Mouse (Mus musculus) limb, embryonic 11.5 days (tissue): Measurements from ENCODE around the gene Fam213a. TPM values are rescaled to one million over a fixed set of nuclear protein-coding genes. Genes with fewer than 3 reads are reported as not detected.

Experiments used
- ATAC-seq: fragments of 200-750 bp; cut with Nextera tagmentation; 2 replicates; pipeline ENCODE4 v1.8.0; 2017; ENCODE audit warnings: low read depth; ENCODE audit not compliant: insufficient number of reproducible peaks, low FRiP score, low TSS enrichment
- DNase-seq: peaks from one replicate; pipeline ENCODE4 v3.0.0-alpha.2; 2015; ENCODE audit warnings: low spot score
- H3K27ac ChIP-seq: fragments of 300-500 bp; sonication (generic); replicated peaks from 2 replicates; pipeline ENCODE4 v1.5.1; 2014; ENCODE audit warnings: low read depth, mild to moderate bottlenecking, low read length
- H3K27me3 ChIP-seq: fragments of 300-500 bp; sonication (generic); 2 replicates; pipeline ENCODE4 v1.6.1; 2014; ENCODE audit warnings: mild to moderate bottlenecking, low read length, mixed read lengths; ENCODE audit not compliant: control insufficient read depth, insufficient read depth
- H3K36me3 ChIP-seq: fragments of 300-500 bp; sonication (generic); 2 replicates; pipeline ENCODE4 v1.6.1; 2014; ENCODE audit warnings: mild to moderate bottlenecking, low read length, moderate library complexity, mixed read lengths; ENCODE audit not compliant: control insufficient read depth, insufficient read depth
- H3K4me1 ChIP-seq: fragments of 300-500 bp; sonication (generic); 2 replicates; pipeline ENCODE4 v1.6.1; 2014; ENCODE audit warnings: low read length, mixed read lengths; ENCODE audit not compliant: control insufficient read depth, insufficient read depth
- H3K4me2 ChIP-seq: fragments of 300-500 bp; sonication (generic); 2 replicates; pipeline ENCODE4 v1.6.1; 2014; ENCODE audit warnings: low read depth, mild to moderate bottlenecking, moderate library complexity; ENCODE audit not compliant: severe bottlenecking
- H3K4me3 ChIP-seq: fragments of 300-500 bp; sonication (generic); 2 replicates; pipeline ENCODE4 v1.5.1; 2014; ENCODE audit warnings: low read depth, low read length
- H3K9ac ChIP-seq: fragments of 300-500 bp; sonication (generic); 2 replicates; pipeline ENCODE4 v1.6.1; 2014; ENCODE audit warnings: mild to moderate bottlenecking, low read length
- H3K9me3 ChIP-seq: fragments of 300-500 bp; sonication (generic); 2 replicates; pipeline ENCODE4 v1.6.1; 2016; ENCODE audit warnings: low read length; ENCODE audit not compliant: control insufficient read depth
- WGBS: fragments of 180-500 bp; shearing (Covaris S2); extraction: QIAGEN DNeasy Blood & Tissue Kit; methylation state at CpG from one replicate; pipeline ENCODE4 v1.1.7; 2014; 5-methylcytosine and 5-hydroxymethylcytosine counted together
- polyA plus RNA-seq: library from polyadenylated mRNA; unstranded; fragments of >200 nt; fragmentation: Nextera tagmentation; extraction: Ambion mirVana; gene quantifications from 2 replicates; pipeline ENCODE4 v1.2.1, GENCODE M21; 2014

Gene Fam213a
- polyA plus RNA-seq, 1 experiment from 2014 or later: 38.1 TPM

- H3K9me3 ChIP-seq: no peaks in the 10 kb centered on the region
- ATAC-seq (no peak), DNase-seq (no peak)
- H3K4me3 ChIP-seq: no peak overlapping the region
- no peak overlapping the region for H3K27ac ChIP-seq
- no peaks in the 10 kb centered on the region for H3K36me3 ChIP-seq
- no peak overlapping the region for H3K9ac ChIP-seq
- 78% methylated on average over 3 of the region's 3 CpGs for WGBS
- no peaks in the 10 kb centered on the region for H3K4me1 ChIP-seq
- H3K4me2 ChIP-seq: no peak overlapping the region
- no peaks in the 10 kb centered on the region for H3K27me3 ChIP-seq
Measured at GRCm38 (mm10) chr14:41011916-41012315, 1.7 kb downstream of the Fam213a start.

GRCm38 (mm10) chr14:41008138-41008537 is 5.5 kb downstream of the Fam213a start:
- ATAC-seq (no peak), DNase-seq (no peak)
- H3K9ac ChIP-seq: no peak overlapping the region
- H3K4me2 ChIP-seq: no peak overlapping the region
- H3K27me3 ChIP-seq: no peaks in the 10 kb centered on the region
- no peak overlapping the region for H3K27ac ChIP-seq
- H3K9me3 ChIP-seq: no peaks in the 10 kb centered on the region
- WGBS: 75% methylated on average over 2 of the region's 2 CpGs
- H3K36me3 ChIP-seq: no peaks in the 10 kb centered on the region
- H3K4me3 ChIP-seq: no peak overlapping the region
- no peaks in the 10 kb centered on the region; the same call in 1 of the 2 replicates for H3K4me1 ChIP-seq

- Histone ChIP-seq H3K27me3 (no peaks in the 10 kb centered on the region), H3K4me1 (no peaks in the 10 kb centered on the region; the same call in 1 of the 2 replicates), H3K4me2 (no peak overlapping the region), H3K36me3 (no peaks in the 10 kb centered on the region), H3K4me3 (no peak overlapping the region), H3K9ac (no peak overlapping the region), H3K9me3 (no peaks in the 10 kb centered on the region), H3K27ac (no peak overlapping the region)
- ATAC-seq (no peak), DNase-seq (no peak)
- 29% methylated on average over 5 of the region's 5 CpGs for WGBS
Measured at GRCm38 (mm10) chr14:41007641-41008040, 5.9 kb downstream of the Fam213a start.

GRCm38 (mm10) chr14:41006899-41007298 is 6.7 kb downstream of the Fam213a start:
- Histone ChIP-seq H3K27ac (no peak overlapping the region), H3K4me3 (no peak overlapping the region), H3K4me1 (peaks cover under 1% of the 10 kb centered on the region; the same call in 1 of the 2 replicates), H3K9me3 (no peaks in the 10 kb centered on the region), H3K4me2 (no peak overlapping the region), H3K27me3 (no peaks in the 10 kb centered on the region), H3K36me3 (no peaks in the 10 kb centered on the region), H3K9ac (no peak overlapping the region)
- no peak for DNase-seq
- ATAC-seq: no peak
- 74% methylated on average over 3 of the region's 3 CpGs for WGBS

- no peaks in the 10 kb centered on the region for H3K27me3 ChIP-seq
- DNase-seq: no peak
- H3K27ac ChIP-seq: no peak overlapping the region
- no peak for ATAC-seq
- WGBS: 87% methylated on average over 10 of the region's 10 CpGs
- H3K4me3 ChIP-seq: no peak overlapping the region
- H3K4me1 ChIP-seq: peaks cover 3% of the 10 kb centered on the region; the same call in 1 of the 2 replicates
- H3K9ac ChIP-seq: no peak overlapping the region
- no peaks in the 10 kb centered on the region for H3K36me3 ChIP-seq
- H3K4me2 ChIP-seq: no peak overlapping the region
- H3K9me3 ChIP-seq: no peaks in the 10 kb centered on the region
Measured at GRCm38 (mm10) chr14:41006263-41006662, 7.3 kb downstream of the Fam213a start.

- Histone ChIP-seq H3K4me3 (no peak overlapping the region), H3K27me3 (no peaks in the 10 kb centered on the region), H3K27ac (no peak overlapping the region), H3K9ac (no peak overlapping the region), H3K36me3 (no peaks in the 10 kb centered on the region), H3K9me3 (no peaks in the 10 kb centered on the region), H3K4me1 (peaks cover 4% of the 10 kb centered on the region; the same call in 1 of the 2 replicates), H3K4me2 (no peak overlapping the region)
- WGBS: 91% methylated on average over 9 of the region's 9 CpGs
- DNase-seq (no peak), ATAC-seq (no peak)
Measured at GRCm38 (mm10) chr14:41005716-41006115, 7.9 kb downstream of the Fam213a start.

- H3K4me1 ChIP-seq: peaks cover 5% of the 10 kb centered on the region; the same call in 1 of the 2 replicates
- DNase-seq (no peak), ATAC-seq (no peak)
- no peak overlapping the region for H3K4me2 ChIP-seq
- no peaks in the 10 kb centered on the region for H3K27me3 ChIP-seq
- H3K9me3 ChIP-seq: no peaks in the 10 kb centered on the region
- no peak overlapping the region for H3K4me3 ChIP-seq
- no peak overlapping the region for H3K27ac ChIP-seq
- H3K9ac ChIP-seq: no peak overlapping the region
- H3K36me3 ChIP-seq: no peaks in the 10 kb centered on the region
- 26% methylated on average over 22 of the region's 22 CpGs for WGBS
Measured at GRCm38 (mm10) chr14:41004201-41005141, 9.1 kb downstream of the Fam213a start.

GRCm38 (mm10) chr14:41001576-41001975 is 12.0 kb downstream of the Fam213a start:
- ATAC-seq (no peak), DNase-seq (no peak)
- H3K9ac ChIP-seq: no peak overlapping the region
- peaks cover 5% of the 10 kb centered on the region; the same call in 1 of the 2 replicates for H3K4me1 ChIP-seq
- no peaks in the 10 kb centered on the region; the same call in 1 of the 2 replicates for H3K36me3 ChIP-seq
- WGBS: 78% methylated on average over 5 of the region's 5 CpGs
- no peak overlapping the region for H3K4me3 ChIP-seq
- H3K9me3 ChIP-seq: no peaks in the 10 kb centered on the region
- H3K4me2 ChIP-seq: no peak overlapping the region
- H3K27ac ChIP-seq: no peak overlapping the region
- no peaks in the 10 kb centered on the region for H3K27me3 ChIP-seq
